Mouse (Mus musculus): Measurements from ENCODE around the gene Fn1.

GRCm38 (mm10) chr1:71590038-71590437 lies 63.0 kb downstream of the Fn1 start:
- no peak for TF ChIP-seq EP300 (IDR thresholded peaks at IDR 0.05; ENCODE audit: low read depth)
- TF ChIP-seq CTCF (IDR thresholded peaks at IDR 0.05; ENCODE audit: low read depth) = no peak
